Mouse (Mus musculus) adrenal gland, postnatal 10 days (tissue): ENCODE results near the gene Tmod3. TPM values are rescaled to one million over a fixed set of nuclear protein-coding genes. Genes with fewer than 3 reads are reported as not detected.

ENCODE experiments used
- DNase-seq: peaks from one replicate; pipeline ENCODE4 v3.0.0; 2021; ENCODE audit warnings: mixed read lengths
- long read RNA-seq, 2 experiments: library from polyadenylated mRNA; stranded (forward); transcript quantifications; one replicate each; pipeline ENCODE4 v2.0.0; 2021
- total RNA-seq, 2 experiments: library from RNA; stranded (reverse); gene quantifications; 2 replicates each; pipeline ENCODE4 v1.2.3; 2021

The Tmod3 gene
- 10 to 100 TPM; 87.2 to 89.9 TPM for total RNA-seq
- long read RNA-seq, experiment 1, transcript Tmod3-201 (10 exons, 3,667 nt), result major isoform, 23 of 30 reads
- long read RNA-seq, experiment 1, partial matches to known transcripts, result 1 of 30 reads
- long read RNA-seq, experiment 1, other reads (novel, unspliced or antisense), result 6 of 30 reads
- long read RNA-seq, experiment 2, transcript Tmod3-201 (10 exons, 3,667 nt), result major isoform, 34 of 46 reads
- long read RNA-seq, experiment 2, partial matches to known transcripts, result 3 of 46 reads
- long read RNA-seq, experiment 2, other reads (novel, unspliced or antisense), result 7 of 46 reads

DNA sequence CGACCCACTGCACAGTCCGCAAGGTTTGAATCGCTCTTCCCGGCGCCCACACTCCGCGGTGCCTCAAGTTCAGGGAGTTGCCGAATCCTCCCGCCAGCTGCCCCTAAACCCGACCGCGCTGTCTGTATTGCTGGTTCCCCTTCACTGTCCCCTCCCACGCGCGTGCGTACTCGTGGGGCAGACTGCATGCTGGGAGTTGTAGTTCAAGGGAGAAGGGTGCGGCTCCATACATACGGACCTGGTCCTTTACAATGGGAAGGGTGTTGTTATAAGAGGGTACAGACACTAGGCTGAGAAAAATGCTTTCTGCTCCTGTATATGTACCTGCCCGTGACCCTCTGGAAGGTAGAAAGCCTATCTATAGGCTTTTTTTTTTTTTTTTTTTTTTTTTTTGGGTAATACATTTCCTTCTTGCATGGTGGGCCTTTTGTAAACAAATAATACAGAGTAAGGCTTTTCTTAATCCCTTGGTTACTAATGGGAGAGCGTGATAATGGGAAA is at the start of gene Tmod3:
Gene Tmod3, minus strand, starts transcription at position 146 of the 501 bp plus-strand sequence.
- peak; percentile 97 for DNase-seq

DNA sequence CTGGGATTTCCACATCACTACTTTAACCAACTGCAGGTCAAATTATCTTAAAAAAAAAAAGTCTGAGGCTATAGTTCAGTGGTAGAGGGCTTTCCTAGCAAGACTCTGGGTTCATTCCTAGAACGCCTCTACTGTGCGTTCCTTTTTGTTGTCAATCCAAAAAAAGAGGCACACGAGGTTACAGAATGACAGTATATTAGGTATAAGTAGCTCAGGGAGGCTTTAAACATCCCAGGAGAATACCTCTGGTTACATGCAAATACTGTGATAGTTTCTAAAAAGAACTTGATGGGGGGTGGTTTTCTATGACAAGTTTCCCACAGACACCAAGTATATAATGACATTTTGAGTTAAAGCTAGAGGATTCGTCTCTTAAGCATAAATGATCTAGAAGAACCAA is 48.0 kb upstream of the Tmod3 start:
- no peak for DNase-seq

DNA sequence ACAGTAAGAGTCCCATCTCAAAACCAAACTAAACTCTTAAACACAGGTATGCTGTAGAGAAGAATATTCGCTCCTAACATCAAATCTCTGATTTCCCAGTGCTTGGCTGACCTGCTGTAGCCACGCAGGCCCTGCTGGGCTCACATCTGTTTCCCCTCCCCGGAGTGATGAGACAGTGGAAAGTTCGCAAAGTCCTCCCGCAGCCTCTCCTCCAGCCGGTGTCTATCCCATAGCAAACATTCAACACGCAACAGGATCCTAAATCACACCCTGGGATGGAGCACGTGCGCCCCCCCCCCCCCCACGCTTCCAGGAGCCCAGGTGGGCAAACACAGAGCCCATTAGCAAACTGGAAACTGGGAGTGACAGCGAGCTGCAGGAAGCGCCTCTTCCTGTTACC is 42.1 kb upstream of the Tmod3 start:
- no peak for DNase-seq

DNA sequence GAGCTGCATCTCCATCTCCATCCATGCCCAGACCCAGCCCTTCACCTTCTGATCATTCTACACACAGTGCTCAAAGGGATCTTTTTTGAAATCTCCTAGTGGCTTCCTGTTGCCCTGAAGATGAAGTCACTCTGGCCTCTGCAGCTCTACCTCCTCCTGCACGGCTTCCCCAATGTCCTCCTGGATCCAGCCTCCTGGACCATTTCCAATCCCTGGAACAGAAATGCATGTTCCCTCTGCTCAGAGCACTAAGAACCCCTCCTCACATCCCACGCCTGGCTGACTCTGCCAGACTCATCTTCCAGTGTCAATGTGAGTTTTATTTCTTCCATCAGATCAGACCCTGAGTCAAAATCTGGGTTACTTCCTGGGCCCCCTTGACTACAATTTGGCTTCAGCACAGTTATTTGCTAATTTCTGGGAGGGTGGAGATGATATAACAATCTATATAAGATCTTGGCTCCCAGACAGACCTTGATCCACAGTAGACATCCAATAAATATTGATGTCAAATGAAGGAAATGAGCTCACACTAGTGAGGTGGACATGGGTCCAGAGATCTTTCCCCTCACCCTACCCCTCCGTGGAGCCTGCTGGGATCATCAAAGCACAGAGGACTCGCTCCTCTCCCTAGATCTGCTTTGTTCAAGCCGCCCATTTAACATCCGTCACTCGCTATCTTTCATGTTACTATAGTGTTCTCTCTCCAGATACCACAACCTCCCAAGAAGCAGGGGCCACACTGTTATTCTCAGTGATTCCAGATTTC is 40.9 kb upstream of the Tmod3 start:
- DNase-seq, result peak; percentile 18

DNA sequence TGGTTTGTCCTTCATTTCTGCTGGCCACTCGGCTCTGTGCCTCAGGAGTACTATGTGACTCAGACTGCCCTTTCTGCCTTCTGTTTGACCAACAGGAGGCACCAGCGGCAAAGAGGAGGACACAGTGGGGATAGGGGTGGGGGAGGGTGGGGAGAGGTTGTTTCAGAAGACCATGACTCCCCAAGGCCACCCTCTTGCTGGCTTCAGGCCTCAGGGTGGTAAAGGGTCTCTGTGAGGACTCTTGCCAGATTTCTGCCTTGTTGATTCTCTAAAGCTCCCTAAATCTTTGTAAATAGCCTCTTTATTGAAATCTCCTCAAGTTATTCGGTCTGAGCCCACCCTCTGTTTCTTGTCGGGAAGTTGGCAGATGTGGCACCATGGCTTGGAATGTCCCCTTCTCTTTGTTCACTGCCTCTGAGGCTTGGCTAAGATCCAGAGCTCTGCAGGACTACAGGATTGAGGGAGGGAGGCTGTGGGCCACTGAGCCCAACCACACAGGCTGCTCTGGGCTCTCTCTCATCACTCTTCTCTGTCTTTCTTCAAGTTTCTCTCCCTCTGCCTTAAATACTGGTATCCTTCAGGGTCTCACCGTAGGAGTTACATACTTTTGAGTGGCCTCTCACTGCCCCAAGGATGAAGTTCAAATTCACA is 39.9 kb upstream of the Tmod3 start:
- DNase-seq, result peak; percentile 13

DNA sequence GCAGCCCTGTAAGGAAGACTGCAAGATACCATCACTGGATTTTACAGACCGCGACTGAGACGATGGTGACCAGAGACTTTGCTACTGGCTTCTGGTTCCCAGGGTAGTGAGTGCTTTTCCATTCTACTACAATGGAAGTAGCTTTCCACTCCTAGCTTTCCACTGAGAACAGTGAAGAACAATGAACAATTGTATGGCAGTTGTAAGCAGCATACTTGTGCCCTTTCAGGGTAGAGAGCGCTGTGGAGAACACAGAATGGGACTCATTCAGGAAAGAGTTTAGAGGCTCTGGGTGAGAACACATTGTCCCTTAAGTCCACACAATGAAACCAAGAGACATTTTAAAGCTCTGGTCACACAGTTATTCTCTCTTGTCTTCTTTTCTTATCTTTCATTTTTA is 38.1 kb upstream of the Tmod3 start:
- no peak for DNase-seq

DNA sequence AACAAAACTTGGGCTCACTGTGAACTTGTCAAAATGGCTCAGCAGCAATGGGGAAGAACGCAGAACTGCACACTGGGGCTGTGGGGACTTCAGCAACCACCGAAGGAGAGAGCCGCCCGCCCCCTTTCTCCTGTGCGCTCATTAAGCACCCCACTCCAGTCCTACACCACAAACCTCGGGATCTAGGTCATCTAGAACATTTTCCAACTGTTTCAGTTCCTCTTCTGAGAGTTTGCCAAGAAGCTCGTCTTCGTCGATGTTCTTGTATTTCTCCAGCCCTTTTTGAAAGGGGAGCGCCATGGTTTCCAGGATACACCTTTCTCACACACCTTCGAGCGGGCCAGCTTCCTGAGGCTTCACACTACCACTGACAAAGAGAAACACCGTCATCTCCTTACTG is 37.6 kb upstream of the Tmod3 start:
- no peak for DNase-seq

DNA sequence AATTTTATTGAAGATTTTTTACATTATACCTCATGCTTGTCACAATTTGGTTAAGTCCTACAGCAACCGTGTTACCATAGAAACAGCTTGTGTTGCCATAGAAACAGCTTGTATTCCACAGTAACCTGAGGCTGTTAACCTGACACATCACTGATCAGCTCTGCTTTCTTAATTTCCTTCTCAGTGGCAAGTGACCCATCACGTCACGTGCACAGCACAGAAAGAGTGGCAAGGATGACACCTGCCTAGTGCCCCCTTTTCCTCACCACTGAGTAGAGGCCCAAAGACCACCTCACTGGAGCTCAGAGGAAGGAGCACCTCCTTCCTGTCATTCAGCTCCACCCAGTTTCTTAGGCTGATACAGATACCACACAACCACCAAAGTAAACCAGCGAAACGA is 34.0 kb upstream of the Tmod3 start:
- DNase-seq, result no peak

DNA sequence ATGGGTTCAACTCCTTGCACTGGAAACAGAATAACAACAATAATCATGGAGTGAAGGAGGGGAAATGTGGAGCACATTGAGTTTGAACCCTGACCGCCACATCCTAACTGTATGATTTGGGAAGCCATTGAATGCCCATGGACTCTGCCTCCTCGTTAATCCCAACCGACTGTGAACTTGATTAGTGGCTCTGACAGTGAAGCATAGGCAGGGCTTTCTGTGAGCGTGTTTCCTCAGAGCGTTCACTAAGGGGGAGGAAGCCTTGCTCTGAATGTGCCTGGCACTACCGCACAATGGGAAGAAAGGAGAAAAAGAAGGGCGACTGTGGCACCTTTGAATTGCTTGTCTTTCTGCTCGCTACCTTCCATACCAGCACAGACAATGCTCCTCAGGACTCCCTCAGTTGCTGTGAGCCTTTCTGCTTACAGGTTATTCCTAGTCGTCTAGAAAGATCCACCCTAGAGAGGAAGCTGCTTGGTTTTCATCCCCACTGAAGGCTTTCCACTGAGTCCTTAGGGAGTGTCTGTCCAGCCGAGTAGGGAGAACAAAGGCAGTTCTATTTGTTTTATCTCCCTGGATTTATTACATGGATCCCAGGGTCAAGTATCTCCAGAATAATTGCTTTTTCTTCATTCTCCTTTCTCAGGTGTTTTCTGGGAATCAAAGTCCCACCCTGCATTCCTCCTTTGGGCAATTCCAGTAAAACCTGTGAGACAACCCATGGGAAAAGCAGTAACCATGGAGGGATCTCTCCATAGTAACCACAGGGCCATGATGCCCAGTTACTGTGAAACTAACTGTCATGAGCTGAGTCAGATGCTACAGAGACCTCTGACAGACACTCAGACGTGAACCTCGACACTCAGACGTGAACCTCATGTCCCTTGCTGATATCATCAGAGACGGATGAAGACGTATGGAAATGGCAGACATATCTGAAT is 30.7 kb upstream of the Tmod3 start:
- DNase-seq, result no peak

DNA sequence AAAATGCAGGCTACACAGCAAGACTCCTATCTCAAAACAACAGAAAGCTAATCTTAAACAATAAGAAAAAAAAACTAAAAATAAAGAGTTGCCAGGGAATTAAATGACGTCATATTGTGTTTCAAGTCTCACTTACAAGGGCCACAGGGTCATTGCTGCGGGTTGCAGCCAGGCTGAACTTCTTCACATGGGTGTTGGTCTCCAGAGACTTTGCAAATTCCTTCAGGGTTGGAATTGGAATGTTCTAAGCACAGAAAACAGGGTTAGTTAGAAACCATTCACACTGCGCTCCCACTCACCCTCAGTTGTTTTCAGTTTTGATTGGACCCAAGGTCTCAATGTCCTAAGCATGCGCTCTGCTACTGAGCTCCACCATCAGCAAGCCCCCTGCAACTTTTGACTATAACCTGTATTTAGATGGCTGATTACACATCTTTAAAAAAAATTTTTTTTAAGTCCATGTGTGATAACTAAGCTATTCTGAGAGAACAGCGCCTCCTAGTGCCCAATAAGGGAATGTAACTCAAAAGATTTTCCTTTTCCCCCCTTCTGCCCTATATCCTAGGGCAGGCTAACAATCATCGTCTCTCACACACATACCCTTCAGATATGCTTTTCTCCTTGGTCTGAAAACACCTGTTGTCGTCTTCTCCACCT is 22.4 kb upstream of the Tmod3 start:
- peak; percentile 24 for DNase-seq

DNA sequence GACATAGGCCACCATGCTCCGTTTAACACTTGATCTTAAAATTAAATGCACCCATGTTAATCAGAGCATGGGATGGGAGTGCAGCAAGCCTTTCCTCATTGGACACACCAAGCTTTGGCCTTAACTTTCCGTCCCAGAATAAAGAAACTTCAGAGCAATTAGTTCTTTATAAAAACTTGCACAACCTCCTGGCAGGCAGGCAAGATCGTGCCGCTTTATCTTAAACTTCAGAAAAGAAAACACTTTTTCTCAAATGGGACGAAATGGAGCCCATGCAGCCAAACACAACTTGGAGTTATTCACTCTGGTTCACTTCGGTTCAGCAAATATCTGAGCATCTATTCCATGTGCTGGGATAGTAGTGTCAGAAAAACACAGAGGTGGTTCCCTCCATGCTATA is 19.9 kb upstream of the Tmod3 start:
- no peak for DNase-seq

DNA sequence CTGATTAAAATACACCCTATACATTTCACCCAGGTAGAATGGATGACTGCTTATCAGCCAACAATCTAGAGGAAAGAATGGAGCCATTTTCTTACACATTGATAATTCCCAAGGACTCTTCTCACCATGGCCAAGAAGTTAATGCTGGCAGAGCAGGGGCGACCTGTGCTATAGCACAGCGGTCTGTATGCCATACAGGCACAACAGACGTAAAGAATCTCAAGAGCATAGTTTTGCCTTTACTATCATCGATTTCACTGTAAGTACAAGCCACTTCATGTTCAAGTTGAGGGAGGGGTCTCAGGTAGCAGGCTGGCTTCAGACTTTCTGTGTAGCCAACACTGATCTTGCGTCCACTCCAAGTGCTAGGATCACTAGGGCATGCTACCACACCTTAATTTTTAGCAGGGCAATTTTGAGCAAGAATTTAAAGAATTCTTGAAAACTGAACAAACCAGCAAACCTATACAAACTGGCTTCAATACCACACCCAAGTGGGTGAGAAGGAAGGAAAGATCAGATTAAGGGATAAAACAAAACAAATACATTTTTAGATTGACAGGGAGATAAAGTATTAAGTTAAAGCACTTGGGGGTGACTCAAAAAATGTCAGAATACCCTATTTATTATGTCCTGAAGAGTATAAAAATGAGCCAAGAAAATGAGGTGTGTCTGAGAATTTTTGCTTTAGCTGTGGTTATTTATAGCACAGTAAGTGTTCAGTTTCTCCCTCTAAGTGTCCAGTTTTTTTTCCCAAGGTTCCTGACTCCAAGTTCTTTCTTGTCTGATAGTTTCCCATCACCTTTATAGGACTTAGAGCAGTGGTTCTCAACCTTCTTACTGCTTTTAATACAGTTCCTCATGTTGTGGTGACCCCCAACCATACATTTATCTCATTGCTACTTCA is 11.8 kb upstream of the Tmod3 start:
- no peak for DNase-seq

DNA sequence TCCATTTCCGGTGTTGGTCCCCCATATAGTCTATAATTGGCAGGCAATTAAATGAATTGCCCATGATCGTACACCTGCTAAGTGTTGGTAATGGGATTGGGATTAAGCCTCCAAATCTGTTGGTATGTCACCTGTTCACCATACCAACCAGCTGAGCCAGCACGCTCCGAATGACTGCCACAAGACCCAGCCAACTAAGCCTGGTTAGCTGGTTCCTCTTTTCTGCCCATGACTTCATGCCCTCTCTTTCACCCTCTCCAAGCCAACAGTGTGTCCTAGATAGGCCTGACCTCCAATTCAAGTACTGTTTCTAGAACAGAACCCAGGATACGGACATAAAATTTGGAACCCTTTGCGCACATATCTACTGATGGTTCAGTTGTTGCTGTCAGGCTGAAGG is 8.9 kb upstream of the Tmod3 start:
- no peak for DNase-seq

DNA sequence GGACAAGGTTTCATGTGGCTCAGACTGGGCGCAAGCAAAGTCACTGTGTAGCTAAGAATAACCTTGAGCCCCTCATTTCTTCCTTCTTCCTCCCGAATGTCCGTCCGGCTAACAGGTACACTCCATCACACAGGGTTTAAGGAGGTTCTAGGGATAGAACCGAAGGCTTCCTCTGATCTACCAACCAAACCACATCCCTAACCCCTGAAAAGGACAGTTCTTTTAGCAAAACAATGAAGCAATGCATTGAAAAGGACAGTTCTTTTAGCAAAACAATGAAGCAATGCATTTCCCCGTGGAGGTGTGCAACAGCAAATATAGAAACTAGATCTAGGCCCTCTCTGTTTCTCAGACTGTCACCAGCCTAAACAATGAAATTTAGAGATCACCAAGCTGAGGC is 5.4 kb upstream of the Tmod3 start:
- no peak for DNase-seq

DNA sequence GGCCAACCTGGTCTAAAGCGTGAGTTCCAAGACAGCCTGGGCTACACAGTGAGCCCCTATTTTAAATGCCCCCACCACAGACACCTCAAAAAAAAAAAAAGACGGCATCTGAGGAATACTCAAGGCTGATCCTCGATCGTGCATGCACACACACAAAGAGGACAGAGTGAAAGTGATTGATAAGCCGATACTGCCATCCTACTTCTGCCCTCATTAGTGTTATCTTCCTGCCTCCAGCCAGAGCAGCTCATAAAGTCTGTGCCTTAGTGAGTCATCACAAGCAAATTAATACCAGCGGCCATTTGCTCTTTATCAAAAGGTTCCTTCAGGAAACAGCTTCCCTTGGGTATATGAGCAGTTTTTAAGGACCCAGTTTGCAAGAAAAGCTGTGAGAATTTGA is 4.2 kb upstream of the Tmod3 start:
- no peak for DNase-seq

DNA sequence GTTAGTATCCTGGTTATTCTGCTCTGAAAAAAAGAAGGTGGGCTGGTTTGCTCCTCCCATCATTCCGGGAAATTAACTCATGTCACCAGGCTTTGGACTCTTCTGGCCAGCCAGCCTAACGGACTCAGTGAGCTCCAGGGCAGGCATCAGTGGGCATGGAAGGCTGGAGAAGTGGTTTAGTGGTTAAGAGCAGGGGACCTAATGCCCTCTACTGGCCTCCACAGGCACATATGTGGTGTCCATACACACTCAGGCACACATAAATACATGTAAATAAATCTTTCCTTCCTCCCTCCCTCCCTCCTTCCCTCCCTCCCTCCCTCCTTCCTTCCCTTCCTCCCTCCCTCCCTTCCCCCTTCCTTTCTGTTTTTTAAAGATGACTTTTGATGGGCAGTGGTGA is 3.7 kb upstream of the Tmod3 start:
- no peak for DNase-seq

DNA sequence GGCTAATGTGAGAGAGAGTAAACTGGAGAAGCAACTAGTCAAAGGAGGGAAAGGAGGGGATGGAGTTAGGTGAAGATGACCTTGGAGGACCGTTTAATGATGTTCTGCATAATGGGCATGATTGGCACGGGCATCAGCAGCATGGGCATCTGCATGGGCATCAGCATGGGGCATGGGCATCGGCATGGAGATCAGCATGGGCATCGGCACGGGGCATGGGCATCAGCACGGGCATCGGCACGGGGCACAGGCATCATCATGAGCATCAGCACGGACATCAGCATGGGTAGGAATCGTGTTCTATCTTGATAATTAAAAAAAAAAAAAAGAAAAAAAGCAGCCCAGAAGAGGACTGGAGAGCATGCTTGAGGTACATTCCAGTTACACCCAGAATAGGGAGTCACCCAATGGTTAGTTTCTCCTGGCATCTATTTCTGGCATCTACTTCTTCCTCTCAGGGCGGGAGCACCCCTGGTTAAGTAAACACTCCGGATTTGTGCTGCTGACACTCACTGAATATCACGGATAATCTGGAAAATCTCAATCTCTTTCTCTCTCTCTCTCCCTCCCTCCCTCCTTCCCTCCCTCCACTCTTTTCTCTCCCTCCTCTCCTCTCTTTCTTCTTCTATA is 1.7 kb upstream of the Tmod3 start:
- DNase-seq, result no peak

DNA sequence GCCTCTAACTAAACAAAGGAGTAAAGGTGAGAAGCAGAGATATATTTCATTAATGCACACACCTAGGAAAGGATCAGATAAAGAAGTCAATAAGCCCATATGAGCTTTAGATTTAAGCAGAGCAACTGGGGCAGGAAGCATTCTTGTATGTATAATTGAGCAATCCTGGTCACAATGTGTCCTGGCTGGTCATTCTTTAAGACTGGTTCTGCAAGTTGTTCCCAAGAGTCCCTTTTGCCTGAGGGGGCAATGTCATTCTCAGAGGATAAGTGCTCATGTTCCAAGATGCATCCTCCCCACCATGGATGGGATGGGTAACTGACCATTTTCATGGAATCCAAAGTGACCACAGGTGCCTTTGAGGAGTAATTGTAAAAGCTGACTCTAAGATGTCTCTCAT is 896 bp upstream of the Tmod3 start:
- no peak for DNase-seq

DNA sequence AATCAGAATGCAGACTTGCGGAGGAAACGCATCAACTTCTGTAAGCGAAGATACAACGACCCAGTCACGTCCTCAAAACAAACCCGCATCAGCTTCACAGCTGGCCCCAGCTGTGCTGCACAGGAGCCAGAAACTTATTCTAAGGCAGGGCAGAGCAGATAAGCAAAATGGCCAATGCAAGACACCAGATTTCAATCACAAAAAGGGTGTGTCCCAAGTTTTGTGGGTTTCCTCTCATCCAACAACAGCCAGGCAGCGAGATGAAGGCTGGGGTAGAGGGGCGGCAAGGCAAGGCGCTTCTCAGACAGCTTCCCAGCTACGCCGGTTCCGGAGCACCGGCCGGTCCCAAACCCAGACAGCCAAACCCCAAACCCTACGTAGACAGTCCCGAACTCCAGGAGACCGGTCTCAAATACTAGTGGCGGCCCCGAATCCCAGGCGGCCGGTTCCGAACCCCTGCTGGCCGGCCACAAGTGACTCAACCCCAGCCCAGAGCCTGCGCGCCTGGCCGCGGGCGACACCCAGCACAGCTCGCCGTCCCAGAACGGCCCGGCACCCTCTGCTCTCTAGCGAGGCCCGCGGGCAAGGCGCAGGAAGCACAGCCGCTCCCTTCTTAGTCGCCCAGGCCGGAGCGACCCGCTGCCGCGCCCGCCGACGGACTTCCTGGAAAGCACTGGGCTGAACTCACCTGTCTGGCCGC is 495 bp downstream of the Tmod3 start:
- DNase-seq, result no peak
